Mouse (Mus musculus) adrenal gland, adult 2 months (tissue): Measurements from ENCODE around the gene Tacc2. TPM values are rescaled to one million over a fixed set of nuclear protein-coding genes. Genes with fewer than 3 reads are reported as not detected.

ENCODE experiments used
- DNase-seq: peaks from one replicate; pipeline ENCODE4 v3.0.0; 2021
- polyA plus RNA-seq: library from polyadenylated mRNA; depleted of rRNA; stranded (reverse); fragments of >200 nt; gene quantifications from 2 replicates; pipeline ENCODE4 v1.2.3, GENCODE M21; 2012
- total RNA-seq, 2 experiments: library from RNA; stranded (reverse); gene quantifications; 2 replicates each; pipeline ENCODE4 v1.2.3; 2021

Tacc2 gene
- total and polyA plus RNA-seq, 3 experiments: 36.2 to 44.4 (median 43.0) TPM

- DNase-seq: no peak
Measured at GRCm38 (mm10) chr7:130617591-130617990, 40.4 kb downstream of the Tacc2 start.

- no peak for DNase-seq
Measured at GRCm38 (mm10) chr7:130621068-130621467, 43.8 kb downstream of the Tacc2 start.

GRCm38 (mm10) chr7:130621953-130622352 lies 44.7 kb downstream of the Tacc2 start:
- peak; percentile 44 for DNase-seq

GRCm38 (mm10) chr7:130622359-130622758 lies 45.1 kb downstream of the Tacc2 start:
- no peak for DNase-seq

GRCm38 (mm10) chr7:130624299-130624698 lies 47.1 kb downstream of the Tacc2 start:
- DNase-seq: no peak

GRCm38 (mm10) chr7:130625361-130625760 lies 48.1 kb downstream of the Tacc2 start:
- no peak for DNase-seq

- no peak for DNase-seq
Measured at GRCm38 (mm10) chr7:130628601-130629000, 51.4 kb downstream of the Tacc2 start.

- no peak for DNase-seq
Measured at GRCm38 (mm10) chr7:130629999-130630398, 52.8 kb downstream of the Tacc2 start.

- no peak for DNase-seq
Measured at GRCm38 (mm10) chr7:130630956-130631355, 53.7 kb downstream of the Tacc2 start.

- DNase-seq: peak; percentile 51
Measured at GRCm38 (mm10) chr7:130631553-130632378, 54.5 kb downstream of the Tacc2 start.

- DNase-seq: no peak
Measured at GRCm38 (mm10) chr7:130632379-130632732, 55.1 kb downstream of the Tacc2 start.

GRCm38 (mm10) chr7:130634259-130634871 lies 57.1 kb downstream of the Tacc2 start:
- DNase-seq: no peak

- no peak for DNase-seq
Measured at GRCm38 (mm10) chr7:130635212-130635611, 58.0 kb downstream of the Tacc2 start.

- DNase-seq: no peak
Measured at GRCm38 (mm10) chr7:130636274-130636673, 59.0 kb downstream of the Tacc2 start.

- no peak for DNase-seq
Measured at GRCm38 (mm10) chr7:130636902-130637301, 59.7 kb downstream of the Tacc2 start.

GRCm38 (mm10) chr7:130637811-130638210 lies 60.6 kb downstream of the Tacc2 start:
- no peak for DNase-seq

GRCm38 (mm10) chr7:130640681-130641080 lies 63.4 kb downstream of the Tacc2 start:
- DNase-seq: no peak

GRCm38 (mm10) chr7:130645332-130645993 lies 68.2 kb downstream of the Tacc2 start:
- no peak for DNase-seq

GRCm38 (mm10) chr7:130645994-130646761 lies 68.9 kb downstream of the Tacc2 start:
- peak; percentile 93 for DNase-seq

GRCm38 (mm10) chr7:130646762-130647139 lies 69.5 kb downstream of the Tacc2 start:
- DNase-seq: peak; percentile 87

GRCm38 (mm10) chr7:130648061-130648460 lies 70.8 kb downstream of the Tacc2 start:
- no peak for DNase-seq

- DNase-seq: no peak
Measured at GRCm38 (mm10) chr7:130649257-130649656, 72.0 kb downstream of the Tacc2 start.
